Mouse (Mus musculus) ES-E14 (cell line): ENCODE results near the gene Rmnd1. TPM values are rescaled to one million over a fixed set of nuclear protein-coding genes. Genes with fewer than 3 reads are reported as not detected.

Source experiments
- DNase-seq: peaks from one replicate; pipeline ENCODE4 v3.0.0-alpha.2; 2013; ENCODE audit warnings: low read depth, low spot score
- H3K27ac ChIP-seq: 2 replicates; pipeline ENCODE4 v1.5.1; 2012; ENCODE audit warnings: low read depth, mild to moderate bottlenecking, low read length, moderate library complexity, mixed read lengths; ENCODE audit not compliant: poor library complexity, insufficient read depth, severe bottlenecking
- H3K36me3 ChIP-seq: 2 replicates; pipeline ENCODE4 v1.6.1; 2012; ENCODE audit warnings: mild to moderate bottlenecking, low read length, moderate library complexity, mixed read lengths; ENCODE audit not compliant: control insufficient read depth, poor library complexity, insufficient read depth, severe bottlenecking
- H3K4me1 ChIP-seq, 2 experiments: fragments of 150-350 bp in 1 of 2; sonication (generic) in 1 of 2; 2 replicates each; pipeline ENCODE4 v1.6.1; 2012; ENCODE audit warnings: low read length in 2 of 2, mild to moderate bottlenecking in 1 of 2, mixed read lengths in 1 of 2; ENCODE audit not compliant: control insufficient read depth in 2 of 2, insufficient read depth in 2 of 2, poor library complexity in 1 of 2
- H3K4me3 ChIP-seq, 2 experiments: fragments of 150-350 bp in 1 of 2; sonication (generic) in 1 of 2; 2 replicates each; pipeline ENCODE4 v1.5.1; 2012; ENCODE audit warnings: low read length in 2 of 2, low read depth in 1 of 2, mild to moderate bottlenecking in 1 of 2, mixed read lengths in 1 of 2; ENCODE audit not compliant: insufficient read depth in 1 of 2, poor library complexity in 1 of 2, severe bottlenecking in 1 of 2
- H3K9ac ChIP-seq: 2 replicates; pipeline ENCODE4 v1.6.1; 2012; ENCODE audit warnings: low read depth, mild to moderate bottlenecking, low read length, mixed read lengths; ENCODE audit not compliant: poor library complexity, insufficient read depth, severe bottlenecking
- H3K9me3 ChIP-seq: fragments of 150-350 bp; sonication (generic); 2 replicates; pipeline ENCODE4 v1.6.1; 2012; ENCODE audit warnings: low read depth, mild to moderate bottlenecking, low read length; ENCODE audit not compliant: control insufficient read depth, insufficient read depth
- CHD2 ChIP-seq: IDR thresholded peaks from 2 replicates; pipeline ENCODE4 v1.6.1; 2014; ENCODE audit warnings: mild to moderate bottlenecking, low read depth, low read length, inconsistent platforms
- HCFC1 ChIP-seq: IDR thresholded peaks from 2 replicates; pipeline ENCODE4 v1.6.1; 2012; ENCODE audit warnings: low read length, inconsistent platforms, borderline replicate concordance; ENCODE audit not compliant: insufficient read depth
- MAFK ChIP-seq: IDR thresholded peaks from 2 replicates; pipeline ENCODE4 v1.6.1; 2014; ENCODE audit warnings: mild to moderate bottlenecking, low read depth, low read length, inconsistent platforms; ENCODE audit not compliant: insufficient read depth
- ZC3H11A ChIP-seq: IDR thresholded peaks from 2 replicates; pipeline ENCODE4 v1.6.1; 2012; ENCODE audit warnings: low read depth, mild to moderate bottlenecking, inconsistent platforms, low read length, borderline replicate concordance
- ZNF384 ChIP-seq: IDR thresholded peaks from 2 replicates; pipeline ENCODE4 v1.6.1; 2012; ENCODE audit warnings: low read depth, low read length, inconsistent platforms
- in situ Hi-C, 2 experiments: fragments of 600-800 bp; cut with MboI; formaldehyde crosslinking; loops; one replicate each; pipeline ENCODE4 v1.15.1; 2025; ENCODE audit warnings: low sequenced_read_pairs in 2 of 2, inconsistent platforms in 1 of 2; ENCODE audit not compliant: unreplicated experiment in 2 of 2
- total RNA-seq: library from RNA; depleted of rRNA; stranded (reverse); fragments of 300-350 nt; gene quantifications from 2 replicates; pipeline ENCODE4 v1.2.3, GENCODE M21; 2012

Rmnd1 gene
- total RNA-seq, 1 experiment, result 31.8 TPM

DNA sequence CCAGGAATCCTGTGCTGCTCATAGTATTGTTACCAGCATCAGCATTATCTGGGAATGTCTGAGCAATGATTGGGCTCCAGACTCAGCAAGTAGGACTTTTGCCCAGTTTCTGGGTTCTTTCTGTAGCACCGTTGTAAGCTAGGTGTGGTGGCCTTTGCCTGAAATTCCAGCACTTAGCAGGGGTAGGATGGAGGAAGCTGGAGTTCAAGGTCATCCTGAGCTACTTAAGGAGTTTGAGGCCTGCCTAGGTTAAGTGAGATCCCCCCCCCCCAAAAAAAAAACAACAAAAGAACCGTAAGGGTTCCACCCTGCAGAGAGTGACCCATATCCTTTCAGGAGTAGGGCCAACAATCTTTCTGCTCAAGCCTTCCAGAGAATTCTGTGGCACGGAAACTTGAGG is 67.6 kb downstream of the Rmnd1 start:
- DNase-seq, result no peak
- Histone ChIP-seq H3K4me3 (no peak overlapping the region), H3K9me3 (no peaks in the 10 kb centered on the region), H3K36me3 (peaks cover 8% of the 10 kb centered on the region; the same call in 1 of the 2 replicates), H3K27ac (no peak overlapping the region), H3K9ac (no peak overlapping the region), H3K4me1 (peaks cover 0 to 3% of the 10 kb centered on the region in 2 experiments; a peak in 1 of 4 replicates)
- TF ChIP-seq MAFK (no peak), ZNF384 (no peak), ZC3H11A (no peak), HCFC1 (no peak), CHD2 (no peak)
- in situ Hi-C loops, result no loop called here

DNA sequence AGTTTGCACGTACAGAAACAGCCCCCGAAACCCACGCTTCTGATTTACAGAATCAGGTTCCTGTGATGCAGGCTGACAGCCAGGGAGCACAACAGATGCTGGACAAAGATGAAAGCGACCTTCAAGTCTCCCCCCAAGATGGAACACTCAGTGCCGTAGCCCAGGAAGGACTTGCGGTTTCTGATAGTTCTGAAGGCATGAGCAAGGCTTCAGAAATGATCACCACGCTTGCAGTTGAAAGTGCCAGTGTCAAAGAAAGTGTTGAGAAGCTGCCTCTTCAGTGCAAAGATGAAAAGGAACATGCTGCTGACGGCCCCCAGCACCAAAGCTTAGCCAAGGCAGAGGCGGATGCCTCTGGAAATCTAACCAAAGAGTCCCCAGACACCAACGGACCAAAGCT is 74.8 kb downstream of the Rmnd1 start:
- Histone ChIP-seq H3K4me3 (no peak overlapping the region), H3K9me3 (no peaks in the 10 kb centered on the region), H3K4me1 (peaks cover 0 to 10% of the 10 kb centered on the region in 2 experiments; a peak in 2 of 4 replicates), H3K27ac (no peak overlapping the region), H3K36me3 (peaks cover 59% of the 10 kb centered on the region), H3K9ac (no peak overlapping the region)
- in situ Hi-C loops, result no loop called here
- TF ChIP-seq CHD2 (no peak), ZNF384 (no peak), HCFC1 (no peak), MAFK (no peak), ZC3H11A (no peak)
- DNase-seq, result no peak

DNA sequence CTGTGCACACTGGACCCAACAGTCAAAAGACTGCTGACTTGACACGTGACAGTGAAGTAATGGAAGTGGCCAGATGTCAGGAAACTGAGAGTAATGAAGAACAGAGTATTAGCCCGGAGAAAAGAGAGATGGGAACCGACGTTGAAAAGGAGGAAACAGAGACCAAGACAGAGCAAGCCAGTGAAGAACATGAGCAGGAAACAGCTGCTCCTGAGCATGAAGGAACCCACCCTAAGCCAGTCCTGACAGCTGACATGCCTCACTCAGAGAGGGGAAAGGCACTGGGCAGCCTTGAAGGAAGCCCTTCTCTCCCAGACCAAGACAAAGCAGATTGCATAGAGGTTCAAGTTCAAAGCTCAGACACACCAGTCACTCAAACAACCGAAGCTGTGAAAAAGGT is 75.5 kb downstream of the Rmnd1 start:
- DNase-seq, result no peak
- TF ChIP-seq MAFK, result no peak
- TF ChIP-seq ZC3H11A, result no peak
- TF ChIP-seq CHD2, result no peak
- no peak for TF ChIP-seq ZNF384
- no peak for TF ChIP-seq HCFC1

DNA sequence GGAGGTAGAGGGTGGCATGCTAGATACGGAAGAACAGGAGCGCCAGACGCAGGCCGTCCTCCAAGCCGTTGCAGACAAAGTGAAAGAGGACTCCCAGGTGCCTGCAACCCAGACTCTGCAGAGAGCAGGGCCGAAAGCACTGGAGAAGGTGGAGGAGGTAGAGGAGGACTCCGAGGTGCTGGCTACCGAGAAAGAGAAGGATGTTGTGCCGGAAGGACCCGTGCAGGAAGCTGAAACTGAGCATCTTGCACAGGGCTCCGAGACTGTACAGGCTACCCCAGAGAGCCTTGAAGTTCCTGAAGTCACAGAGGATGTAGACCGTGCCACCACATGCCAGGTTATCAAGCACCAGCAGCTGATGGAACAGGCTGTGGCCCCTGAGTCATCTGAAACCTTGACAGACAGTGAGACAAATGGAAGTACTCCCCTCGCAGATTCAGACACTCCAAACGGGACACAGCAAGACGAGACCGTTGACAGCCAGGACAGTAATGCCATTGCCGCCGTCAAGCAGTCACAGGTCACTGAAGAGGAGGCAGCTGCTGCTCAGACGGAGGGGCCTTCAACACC is 76.2 kb downstream of the Rmnd1 start:
- TF ChIP-seq ZNF384, result no peak
- no peak for TF ChIP-seq MAFK
- TF ChIP-seq HCFC1, result no peak
- TF ChIP-seq CHD2, result no peak
- TF ChIP-seq ZC3H11A, result no peak
- H3K27ac ChIP-seq, result no peak overlapping the region
- DNase-seq, result no peak
- no peaks in the 10 kb centered on the region for H3K9me3 ChIP-seq
- no peak overlapping the region for H3K9ac ChIP-seq
- in situ Hi-C loops, result no loop called here
- H3K36me3 ChIP-seq, result peaks cover 61% of the 10 kb centered on the region
- peaks cover 0 to 10% of the 10 kb centered on the region in 2 experiments; a peak in 2 of 4 replicates for H3K4me1 ChIP-seq
- no peak overlapping the region for H3K4me3 ChIP-seq

More for the DNA sequence above, 75.5 kb downstream of the Rmnd1 start:
- no peaks in the 10 kb centered on the region for H3K9me3 ChIP-seq
- H3K4me1 ChIP-seq, result peaks cover 0 to 10% of the 10 kb centered on the region in 2 experiments; a peak in 2 of 4 replicates
- peaks cover 61% of the 10 kb centered on the region for H3K36me3 ChIP-seq
- no peak overlapping the region for H3K4me3 ChIP-seq
- in situ Hi-C loops, result no loop called here
- no peak overlapping the region for H3K9ac ChIP-seq
- H3K27ac ChIP-seq, result no peak overlapping the region
